Mouse (Mus musculus) CD8-positive naive resting alpha-beta T cell, adult 2 months (primary cell): ENCODE measurements around the gene 1700057G04Rik.
"Not testable (repeated sequence)": the region's sequence is repeated elsewhere in the genome, so short reads cannot be mapped to it uniquely, and the experiment has no call there.

Source experiments
- DNase-seq, 2 experiments: peaks; one replicate each; pipeline ENCODE4 v3.0.0; 2022; ENCODE audit warnings: low read depth in 2 of 2, low spot score in 2 of 2

The 1700057G04Rik gene

DNA sequence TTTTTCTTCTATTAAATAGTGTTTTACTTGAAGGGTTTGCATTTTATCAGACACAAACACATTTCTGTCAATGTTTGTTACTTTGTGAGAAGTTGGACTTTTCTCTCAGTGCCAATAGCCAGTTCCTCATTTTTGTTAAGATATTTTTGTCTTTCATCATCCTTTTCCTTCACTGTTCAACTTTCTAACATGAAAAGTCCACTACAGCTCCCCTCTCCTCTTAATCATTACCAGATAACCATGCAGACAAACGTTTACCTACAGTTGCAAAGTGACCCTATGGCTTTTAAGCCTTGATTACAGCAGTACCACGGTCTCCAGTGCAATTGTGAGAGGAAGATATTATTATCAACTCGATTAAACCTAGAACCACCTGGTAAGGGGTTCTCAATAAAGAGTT is 8.0 kb upstream of the 1700057G04Rik start:
- DNase-seq, result no peak

DNA sequence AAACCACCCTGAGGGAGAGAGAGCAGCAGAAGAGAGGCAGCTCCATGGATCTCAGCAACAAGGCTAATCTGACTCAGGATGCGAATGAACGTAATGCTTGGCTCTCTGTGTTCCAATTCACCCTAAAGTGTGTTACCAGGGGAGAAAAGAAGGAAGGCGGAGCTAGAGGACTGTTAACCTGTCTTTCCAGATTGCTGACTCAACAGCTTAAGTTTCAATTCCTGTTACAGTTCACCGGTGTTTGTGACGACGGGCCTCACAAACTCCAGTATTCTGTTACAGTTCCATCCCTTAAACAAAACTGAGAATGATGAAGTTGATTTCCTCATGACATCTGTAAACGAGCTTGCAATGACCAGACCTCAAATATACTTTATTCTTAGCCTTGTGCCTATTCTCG is 4.1 kb upstream of the 1700057G04Rik start:
- no peak for DNase-seq

- no peak for DNase-seq
Observed at GRCm38 (mm10) chr9:92305620-92306220, 3.5 kb upstream of the 1700057G04Rik start.

GRCm38 (mm10) chr9:92316791-92317190 is 7.6 kb downstream of the 1700057G04Rik start:
- no peak for DNase-seq

GRCm38 (mm10) chr9:92325936-92326335 is 16.8 kb downstream of the 1700057G04Rik start:
- DNase-seq, result not testable (repeated sequence)

GRCm38 (mm10) chr9:92326813-92327212 is 17.6 kb downstream of the 1700057G04Rik start:
- no peak for DNase-seq

DNA sequence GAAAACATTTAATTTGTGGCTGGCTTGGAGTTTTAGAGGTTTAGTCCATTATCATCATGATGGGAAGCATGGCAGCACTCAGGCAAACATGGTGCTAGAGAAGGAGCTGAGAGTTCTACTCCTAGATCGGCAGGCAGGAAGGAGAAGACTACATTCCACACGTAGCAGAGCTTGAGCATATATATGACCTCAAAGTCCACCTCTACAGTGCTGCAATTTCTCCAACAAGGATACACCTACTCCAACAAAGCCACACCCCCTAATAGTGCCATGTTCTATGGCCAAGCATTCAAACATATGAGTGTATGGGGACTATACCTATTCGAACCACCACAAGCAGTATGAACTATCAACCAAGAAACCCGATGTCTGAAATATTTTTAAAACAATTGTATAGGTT is 22.2 kb downstream of the 1700057G04Rik start:
- DNase-seq, result no peak

GRCm38 (mm10) chr9:92334845-92335244 is 25.7 kb downstream of the 1700057G04Rik start:
- no peak for DNase-seq

DNA sequence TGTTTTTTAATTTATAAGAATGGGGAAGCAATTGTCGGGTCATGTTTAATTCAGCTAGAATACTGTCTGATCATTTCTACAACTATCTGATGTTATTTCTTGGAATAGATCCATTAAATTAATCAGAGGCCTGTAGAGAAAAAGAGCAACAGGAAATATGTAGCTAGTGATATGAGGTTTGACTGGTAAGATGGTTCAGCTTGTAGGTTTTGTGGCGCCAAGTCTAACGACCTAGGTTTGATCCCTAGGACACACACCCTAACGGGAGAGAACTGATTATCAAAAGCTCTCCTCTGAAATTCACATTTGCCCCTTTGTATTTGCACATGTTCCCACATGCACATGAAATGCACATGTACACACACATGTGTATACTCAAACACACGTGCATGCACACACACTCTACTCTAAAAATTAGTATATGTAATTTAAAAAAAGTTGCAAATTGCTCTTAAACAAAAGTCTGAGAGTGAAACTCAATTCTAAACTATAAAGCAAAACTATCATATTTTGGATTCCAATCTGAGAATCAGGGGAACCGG is 26.2 kb downstream of the 1700057G04Rik start:
- DNase-seq, result no peak

DNA sequence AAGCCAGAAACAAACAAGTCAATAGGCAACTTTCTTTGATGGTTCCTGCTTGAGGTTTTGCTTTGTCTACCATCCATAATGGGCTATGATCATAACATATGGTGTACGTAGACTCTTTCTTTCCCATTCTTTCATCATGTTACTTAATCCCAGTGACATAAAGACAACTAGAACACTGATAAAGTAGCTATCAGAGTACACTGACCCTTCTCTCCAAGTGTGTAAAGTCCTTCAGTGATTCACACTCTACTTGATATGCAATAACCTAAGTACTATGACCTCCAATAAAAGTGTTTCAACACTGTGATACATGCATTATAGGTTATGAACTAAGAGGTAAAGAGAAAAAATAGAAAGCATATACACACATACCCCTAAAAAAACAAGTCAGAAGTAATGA is 27.9 kb downstream of the 1700057G04Rik start:
- DNase-seq, result no peak

GRCm38 (mm10) chr9:92337661-92338060 is 28.5 kb downstream of the 1700057G04Rik start:
- no peak for DNase-seq

- no peak for DNase-seq
Observed at GRCm38 (mm10) chr9:92338954-92339353, 29.8 kb downstream of the 1700057G04Rik start.

- DNase-seq, result no peak
Observed at GRCm38 (mm10) chr9:92351924-92352323, 42.7 kb downstream of the 1700057G04Rik start.

DNA sequence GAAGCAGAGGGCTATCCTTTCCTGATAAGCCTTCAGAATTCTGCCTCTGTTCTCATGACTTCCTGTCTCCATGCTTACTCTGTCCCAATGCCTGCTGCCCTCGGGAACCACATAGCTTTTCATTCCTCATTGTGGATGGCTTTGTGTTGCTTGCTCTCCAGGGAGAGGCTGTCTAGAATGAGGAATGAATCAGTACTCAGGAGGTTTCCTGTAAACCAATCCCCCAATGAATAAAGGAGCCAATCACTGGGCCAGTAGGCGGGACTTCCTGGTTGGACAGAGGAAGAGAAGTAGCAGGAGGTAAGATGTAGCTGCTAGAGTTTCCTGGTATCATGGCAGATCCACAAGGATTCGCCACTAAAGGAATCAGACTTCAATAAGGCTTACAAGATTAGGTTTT is 44.1 kb downstream of the 1700057G04Rik start:
- no peak for DNase-seq

DNA sequence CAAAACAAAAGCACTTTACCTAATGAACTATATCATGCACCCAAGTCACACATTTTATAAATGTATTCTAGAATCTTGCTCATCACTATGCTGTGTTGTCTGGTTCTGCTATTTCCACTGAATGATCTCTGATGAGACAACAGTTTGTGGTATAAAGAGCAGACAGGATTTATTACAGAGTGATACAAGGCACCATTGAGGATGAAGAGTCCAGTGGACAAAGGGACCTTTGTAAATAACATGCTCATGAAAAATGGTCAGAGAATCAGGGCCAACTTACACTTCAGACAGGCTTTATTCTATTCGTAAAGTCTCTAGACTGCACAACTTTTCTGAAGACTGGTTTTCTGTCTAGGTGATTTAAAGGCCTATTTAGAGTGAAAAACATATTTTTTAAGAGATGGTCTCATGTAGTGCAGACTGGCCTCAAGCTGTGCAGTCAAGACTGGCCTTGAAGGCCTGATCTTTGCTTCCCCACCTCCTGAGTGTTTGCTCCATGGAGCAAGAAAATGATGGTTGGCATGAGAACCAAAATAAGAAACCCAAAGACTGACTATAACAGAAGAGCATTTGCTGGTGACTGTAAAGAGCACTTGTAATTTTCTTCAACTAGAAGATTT is 51.6 kb downstream of the 1700057G04Rik start:
- no peak for DNase-seq

DNA sequence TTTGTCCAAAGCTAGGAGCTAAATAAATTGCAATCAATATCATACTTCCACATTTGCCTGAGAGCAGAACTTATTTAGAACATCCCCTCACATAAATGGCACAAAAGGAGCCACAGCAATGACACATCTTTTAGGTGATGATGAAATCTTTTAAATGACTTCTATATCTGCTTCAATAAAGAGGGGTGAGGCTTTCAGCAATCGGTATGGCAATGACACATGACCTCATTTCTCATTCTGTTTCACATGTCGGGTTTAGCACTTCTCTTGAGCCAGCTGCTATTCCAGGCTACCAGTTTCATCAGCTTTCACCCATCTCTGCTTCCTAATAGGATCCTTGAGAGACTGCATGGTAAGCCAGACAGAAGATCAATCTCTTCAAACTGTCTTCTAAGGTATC is 54.3 kb downstream of the 1700057G04Rik start:
- no peak for DNase-seq

DNA sequence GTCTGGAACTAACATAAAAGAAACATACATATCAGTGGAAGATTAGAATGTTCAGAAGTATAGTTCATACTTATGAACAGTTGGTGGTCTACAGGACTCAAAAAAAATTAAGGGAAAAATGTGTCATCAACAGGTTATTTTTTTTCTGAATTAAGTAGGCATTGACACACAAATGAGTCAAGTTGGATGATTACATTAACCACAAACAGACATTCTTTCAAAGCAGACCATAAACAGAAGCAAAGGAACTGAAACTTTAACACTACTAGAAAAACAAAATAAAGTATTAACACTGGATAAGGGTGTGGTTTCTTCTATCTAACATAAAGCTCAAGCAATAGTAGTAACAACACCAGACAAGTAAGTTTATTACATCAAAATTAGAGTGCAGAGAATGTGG is 59.7 kb downstream of the 1700057G04Rik start:
- no peak for DNase-seq

DNA sequence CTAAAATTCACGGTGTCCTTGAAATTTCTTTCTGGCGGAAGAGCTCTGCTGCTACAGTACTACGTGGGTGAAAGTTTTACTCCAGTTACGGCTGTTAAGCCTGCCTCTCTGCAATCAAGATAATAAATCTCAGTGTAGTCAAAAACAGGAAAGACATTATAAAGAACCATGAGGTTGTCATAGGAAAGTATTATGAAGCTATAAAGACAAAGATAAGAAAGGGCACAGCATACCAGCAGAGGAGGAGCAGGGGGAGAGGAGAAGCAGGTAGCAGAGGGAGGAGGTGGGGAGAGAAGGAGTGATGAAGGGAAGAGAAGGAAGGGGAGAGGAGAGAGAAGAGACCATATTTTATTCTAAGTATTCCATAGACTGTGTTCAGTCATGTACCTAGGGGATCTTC is 64.7 kb downstream of the 1700057G04Rik start:
- no peak for DNase-seq

GRCm38 (mm10) chr9:92374705-92375199 is 65.6 kb downstream of the 1700057G04Rik start:
- no peak for DNase-seq

GRCm38 (mm10) chr9:92375378-92375777 is 66.2 kb downstream of the 1700057G04Rik start:
- no peak for DNase-seq

GRCm38 (mm10) chr9:92377967-92378366 is 68.8 kb downstream of the 1700057G04Rik start:
- DNase-seq, result no peak

DNA sequence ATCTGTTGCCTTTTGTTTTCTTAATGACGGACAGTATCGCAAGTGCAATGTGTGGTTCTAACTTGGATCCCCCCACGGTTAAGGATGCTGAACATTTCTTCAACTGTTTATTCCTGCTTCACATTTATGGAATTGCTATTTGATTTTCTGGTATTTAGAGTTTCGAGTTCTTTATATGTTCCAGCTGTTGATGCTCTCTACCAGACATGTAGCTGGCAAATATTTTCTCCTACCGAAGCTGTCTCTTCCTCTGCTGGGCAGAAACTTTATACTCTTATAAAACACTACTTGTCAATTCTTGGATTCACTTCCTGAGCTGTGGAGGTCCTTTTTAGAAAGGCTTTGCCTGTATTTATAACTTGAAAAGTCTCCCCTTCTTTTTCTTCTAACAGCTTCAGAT is 70.1 kb downstream of the 1700057G04Rik start:
- no peak for DNase-seq

- no peak for DNase-seq
Observed at GRCm38 (mm10) chr9:92383415-92383814, 74.2 kb downstream of the 1700057G04Rik start.
